Mouse (Mus musculus): ENCODE results near the gene Cry2. TPM values are rescaled to one million over a fixed set of nuclear protein-coding genes. Genes with fewer than 3 reads are reported as not detected.
A peak's percentile ranks its signal among the peaks of the same experiment; 100 is the strongest.

Cry2 gene
- polyA plus RNA-seq, 1 experiment from 2014 or later, result 14.5 TPM

DNA sequence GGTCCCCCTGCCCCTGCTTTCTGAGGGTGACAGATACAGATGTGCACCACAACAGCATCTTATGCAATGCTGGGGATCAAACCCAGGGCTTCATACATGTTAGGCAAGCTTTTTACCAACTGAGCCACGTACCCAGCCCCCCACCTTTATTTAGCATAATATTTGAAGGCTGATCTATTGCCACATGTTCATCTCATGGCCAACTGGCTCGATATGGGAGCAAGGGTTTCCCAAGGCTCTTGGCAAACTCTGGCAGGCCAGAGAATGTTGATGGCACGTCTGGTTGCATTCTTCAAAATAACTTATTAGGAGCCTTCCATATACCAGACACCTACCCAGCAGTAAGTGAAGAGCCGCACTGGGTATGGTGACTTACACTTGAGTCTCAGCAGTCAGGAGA is 9.5 kb upstream of the Cry2 start:
- no peaks in the 10 kb centered on the region for H3K27me3 ChIP-seq (replicated peaks)
- ATAC-seq, result no peak
- no peak overlapping the region for H3K27ac ChIP-seq
- WGBS, result 73% methylated on average over 4 of the region's 4 CpGs
- H3K36me3 ChIP-seq, result no peaks in the 10 kb centered on the region
- no peak overlapping the region for H3K4me2 ChIP-seq (replicated peaks)
- no peak overlapping the region for H3K9ac ChIP-seq
- H3K4me1 ChIP-seq (replicated peaks), result 0 out of 2 replicates have a peak, but pooled peaks cover 4% of the 10 kb centered on the region
- H3K4me3 ChIP-seq (replicated peaks), result no peak overlapping the region
- no peaks in the 10 kb centered on the region for H3K9me3 ChIP-seq

DNA sequence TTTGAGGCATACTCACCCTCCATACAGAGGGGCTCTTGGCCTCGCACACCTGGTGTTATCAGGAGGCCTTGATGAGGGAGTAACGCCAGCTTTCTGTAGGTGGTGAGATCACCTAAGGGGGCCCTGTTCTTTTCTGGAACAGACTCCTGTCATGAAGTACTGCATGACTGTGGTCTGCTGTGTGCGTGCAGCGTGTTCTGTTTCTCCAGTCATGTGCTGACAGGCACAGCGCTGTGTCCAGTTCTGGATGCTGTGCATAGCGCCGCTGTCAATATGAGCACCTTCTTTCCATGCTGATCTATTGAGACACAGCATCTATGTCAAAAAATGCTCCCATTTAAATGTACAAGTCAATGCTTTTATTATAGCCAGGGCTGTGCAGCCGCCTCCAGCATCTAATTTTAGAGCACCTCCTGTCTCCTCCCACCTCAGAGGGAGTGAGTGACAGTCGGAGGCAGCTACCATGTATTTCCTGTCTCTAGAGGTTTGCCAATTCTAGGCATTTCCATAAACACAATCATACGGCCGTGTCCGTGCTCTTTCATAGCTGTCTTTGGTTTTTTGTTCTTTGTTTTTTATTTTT is 8.7 kb upstream of the Cry2 start:
- Histone ChIP-seq H3K4me2 (replicated peaks) (no peak overlapping the region), H3K4me1 (replicated peaks) (0 out of 2 replicates have a peak, but pooled peaks cover 4% of the 10 kb centered on the region), H3K27ac (no peak overlapping the region), H3K27me3 (replicated peaks) (no peaks in the 10 kb centered on the region), H3K9ac (no peak overlapping the region), H3K36me3 (no peaks in the 10 kb centered on the region), H3K9me3 (no peaks in the 10 kb centered on the region), H3K4me3 (replicated peaks) (no peak overlapping the region)
- ATAC-seq, result no peak
- 73% methylated on average over 12 of the region's 12 CpGs for WGBS

DNA sequence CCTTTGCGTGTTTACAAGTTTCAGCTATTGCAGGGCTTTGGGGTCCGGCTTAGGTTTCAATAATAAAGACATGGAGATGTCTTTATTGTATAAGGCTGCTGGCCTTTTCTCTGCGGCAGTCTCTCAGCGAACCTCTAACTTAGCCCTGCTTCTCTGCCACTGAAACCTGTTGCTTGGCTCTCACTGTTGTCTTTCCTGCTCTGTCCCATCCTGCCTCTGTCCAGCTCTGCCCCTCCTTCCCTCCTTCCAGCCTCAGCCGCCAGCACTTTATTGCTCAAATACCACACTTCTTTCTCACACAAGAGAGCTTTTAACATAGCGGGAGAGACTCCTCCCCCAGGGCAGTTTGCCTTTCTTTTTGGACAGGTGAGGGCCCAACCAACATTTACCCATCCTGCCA is 6.6 kb upstream of the Cry2 start:
- peak; percentile 45 for ATAC-seq
- WGBS, result 47% methylated on average over 6 of the region's 6 CpGs
- H3K9me3 ChIP-seq, result no peaks in the 10 kb centered on the region
- no peaks in the 10 kb centered on the region for H3K36me3 ChIP-seq
- H3K4me2 ChIP-seq (replicated peaks), result no peak overlapping the region
- no peak overlapping the region for H3K4me3 ChIP-seq (replicated peaks)
- H3K4me1 ChIP-seq (replicated peaks), result 0 out of 2 replicates have a peak, but pooled peaks cover 4% of the 10 kb centered on the region
- H3K27ac ChIP-seq, result no peak overlapping the region
- H3K27me3 ChIP-seq (replicated peaks), result no peaks in the 10 kb centered on the region
- H3K9ac ChIP-seq, result no peak overlapping the region

DNA sequence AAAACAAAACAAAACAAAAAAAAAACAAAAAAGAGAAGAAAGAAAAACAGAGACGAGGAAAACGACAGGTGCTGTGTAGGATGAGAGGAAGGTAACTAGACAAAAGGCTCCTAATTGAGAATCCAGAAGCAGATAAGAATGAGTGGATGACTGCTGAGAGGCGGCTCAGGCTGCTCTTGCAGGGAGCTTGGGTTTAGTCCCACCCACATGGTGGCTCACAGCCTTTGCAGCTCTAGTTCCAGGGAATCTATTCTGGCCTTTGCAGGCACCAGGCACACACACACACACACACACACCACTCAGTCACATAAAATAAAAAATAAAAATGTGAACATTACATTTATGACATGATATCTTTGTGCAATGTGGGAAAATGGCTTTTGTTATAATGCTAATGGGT is 4.7 kb upstream of the Cry2 start:
- no peaks in the 10 kb centered on the region for H3K9me3 ChIP-seq
- WGBS, result 64% methylated on average over 3 of the region's 3 CpGs

DNA sequence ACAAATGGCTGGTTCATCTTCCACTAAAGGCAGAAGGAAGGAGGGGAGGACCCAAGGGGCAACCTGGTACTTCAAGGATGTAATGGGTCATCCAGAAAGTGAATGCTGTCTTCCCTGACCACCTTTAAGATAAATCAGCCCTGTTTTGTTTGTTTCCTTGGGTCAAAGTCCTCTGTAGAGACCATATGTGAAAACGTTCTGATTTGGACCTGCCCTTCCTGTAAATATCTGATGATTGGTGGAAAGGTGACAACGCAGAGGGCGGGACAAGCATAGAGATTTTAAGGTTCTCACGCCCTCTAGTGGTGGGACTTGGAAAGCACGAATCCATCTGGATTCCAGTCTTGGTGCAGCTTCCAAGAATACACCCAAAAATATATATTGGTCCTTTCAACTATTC is 4.0 kb upstream of the Cry2 start:
- Histone ChIP-seq H3K27me3 (replicated peaks) (no peaks in the 10 kb centered on the region), H3K9me3 (no peaks in the 10 kb centered on the region), H3K9ac (no peak overlapping the region), H3K4me2 (replicated peaks) (no peak overlapping the region; the same call in 1 of the 2 replicates), H3K4me3 (replicated peaks) (no peak overlapping the region), H3K27ac (no peak overlapping the region), H3K4me1 (replicated peaks) (peaks cover 7% of the 10 kb centered on the region; the same call in 1 of the 2 replicates), H3K36me3 (no peaks in the 10 kb centered on the region)
- 1% methylated on average over 5 of the region's 5 CpGs for WGBS
- no peak for ATAC-seq

More for the DNA sequence above, 4.7 kb upstream of the Cry2 start:
- Histone ChIP-seq H3K27ac (no peak overlapping the region), H3K4me3 (replicated peaks) (no peak overlapping the region), H3K4me2 (replicated peaks) (no peak overlapping the region), H3K4me1 (replicated peaks) (0 out of 2 replicates have a peak, but pooled peaks cover 4% of the 10 kb centered on the region), H3K9ac (no peak overlapping the region), H3K36me3 (no peaks in the 10 kb centered on the region), H3K27me3 (replicated peaks) (no peaks in the 10 kb centered on the region)
- no peak for ATAC-seq

DNA sequence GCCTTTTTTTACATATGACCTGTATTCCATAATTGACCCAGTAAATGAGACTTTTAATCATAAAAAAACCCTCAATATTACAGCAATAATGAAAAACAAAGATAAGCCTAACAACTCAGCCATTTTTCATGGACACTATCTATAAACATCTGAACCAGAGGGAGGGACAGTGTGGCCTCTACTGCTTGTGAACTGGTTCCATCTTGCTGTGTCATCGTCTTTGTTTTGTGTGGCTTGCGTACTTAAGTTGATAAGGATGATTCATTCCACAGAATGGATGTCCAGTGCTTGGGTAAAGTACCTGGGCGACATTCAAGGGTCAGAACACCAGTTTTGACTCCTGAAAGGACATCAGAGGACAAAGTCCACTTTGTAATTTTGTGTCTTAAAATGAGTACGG is 3.5 kb upstream of the Cry2 start:
- 60% methylated on average over 4 of the region's 4 CpGs for WGBS
- Histone ChIP-seq H3K4me3 (replicated peaks) (no peak overlapping the region), H3K4me2 (replicated peaks) (no peak overlapping the region; the same call in 1 of the 2 replicates), H3K27ac (no peak overlapping the region), H3K27me3 (replicated peaks) (no peaks in the 10 kb centered on the region), H3K36me3 (no peaks in the 10 kb centered on the region), H3K9ac (no peak overlapping the region), H3K9me3 (no peaks in the 10 kb centered on the region), H3K4me1 (replicated peaks) (peaks cover 8% of the 10 kb centered on the region)
- no peak for ATAC-seq

DNA sequence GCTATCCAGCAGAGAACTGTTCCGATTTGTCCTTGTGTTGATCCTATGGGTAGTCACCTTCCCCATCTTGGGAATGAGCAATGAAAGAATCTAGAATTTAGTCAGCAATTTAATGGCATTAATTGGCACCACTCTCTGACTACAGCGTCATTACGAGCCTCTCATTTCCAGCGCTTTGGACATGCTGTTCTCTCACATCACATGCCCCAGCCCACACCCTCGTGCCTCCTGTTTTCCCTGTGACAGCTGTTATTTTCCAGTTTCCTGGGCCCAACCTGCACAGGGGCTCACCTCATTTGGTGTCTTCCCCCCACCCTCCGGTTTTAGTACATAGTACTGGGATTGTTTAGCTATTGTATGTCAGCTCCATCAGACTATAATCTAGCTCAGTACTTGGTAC is 1.2 kb upstream of the Cry2 start:
- 48% methylated on average over 6 of the region's 6 CpGs for WGBS
- Histone ChIP-seq H3K27ac (no peak overlapping the region), H3K9ac (no peak overlapping the region), H3K4me2 (replicated peaks) (peak overlapping the region; percentile 83; the same call in 1 of the 2 replicates), H3K9me3 (no peaks in the 10 kb centered on the region), H3K4me1 (replicated peaks) (peaks cover 24% of the 10 kb centered on the region), H3K36me3 (no peaks in the 10 kb centered on the region), H3K27me3 (replicated peaks) (no peaks in the 10 kb centered on the region), H3K4me3 (replicated peaks) (no peak overlapping the region)
- no peak for ATAC-seq

DNA sequence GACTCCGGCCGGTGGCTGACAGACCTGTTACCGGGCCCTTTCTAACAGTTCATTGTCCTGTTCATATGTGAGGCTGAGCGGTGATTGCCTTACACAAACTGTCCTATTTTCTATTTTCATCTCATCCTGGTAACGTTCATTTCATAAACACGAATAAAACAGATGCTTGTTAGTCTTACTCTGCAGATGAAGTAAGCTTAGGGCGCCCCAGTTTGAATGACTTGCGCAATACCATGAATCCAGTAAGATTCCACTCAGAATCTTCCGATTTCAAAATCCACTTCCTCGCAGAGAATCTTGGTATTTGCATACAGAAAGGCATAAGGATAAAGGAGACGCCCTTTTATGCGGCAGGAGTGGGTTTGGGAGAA is 517 bp upstream of the Cry2 start:
- no peaks in the 10 kb centered on the region for H3K9me3 ChIP-seq
- peak overlapping the region; percentile 83 for H3K4me2 ChIP-seq (replicated peaks)
- H3K9ac ChIP-seq, result peak overlapping the region; percentile 35; the same call in 1 of the 2 replicates
- H3K36me3 ChIP-seq, result no peaks in the 10 kb centered on the region
- peak overlapping the region; percentile 84 for H3K4me3 ChIP-seq (replicated peaks)
- no peak overlapping the region for H3K27ac ChIP-seq
- H3K27me3 ChIP-seq (replicated peaks), result no peaks in the 10 kb centered on the region
- H3K4me1 ChIP-seq (replicated peaks), result peaks cover 24% of the 10 kb centered on the region
- WGBS, result 6% methylated on average over 12 of the region's 12 CpGs
- ATAC-seq, result no peak

DNA sequence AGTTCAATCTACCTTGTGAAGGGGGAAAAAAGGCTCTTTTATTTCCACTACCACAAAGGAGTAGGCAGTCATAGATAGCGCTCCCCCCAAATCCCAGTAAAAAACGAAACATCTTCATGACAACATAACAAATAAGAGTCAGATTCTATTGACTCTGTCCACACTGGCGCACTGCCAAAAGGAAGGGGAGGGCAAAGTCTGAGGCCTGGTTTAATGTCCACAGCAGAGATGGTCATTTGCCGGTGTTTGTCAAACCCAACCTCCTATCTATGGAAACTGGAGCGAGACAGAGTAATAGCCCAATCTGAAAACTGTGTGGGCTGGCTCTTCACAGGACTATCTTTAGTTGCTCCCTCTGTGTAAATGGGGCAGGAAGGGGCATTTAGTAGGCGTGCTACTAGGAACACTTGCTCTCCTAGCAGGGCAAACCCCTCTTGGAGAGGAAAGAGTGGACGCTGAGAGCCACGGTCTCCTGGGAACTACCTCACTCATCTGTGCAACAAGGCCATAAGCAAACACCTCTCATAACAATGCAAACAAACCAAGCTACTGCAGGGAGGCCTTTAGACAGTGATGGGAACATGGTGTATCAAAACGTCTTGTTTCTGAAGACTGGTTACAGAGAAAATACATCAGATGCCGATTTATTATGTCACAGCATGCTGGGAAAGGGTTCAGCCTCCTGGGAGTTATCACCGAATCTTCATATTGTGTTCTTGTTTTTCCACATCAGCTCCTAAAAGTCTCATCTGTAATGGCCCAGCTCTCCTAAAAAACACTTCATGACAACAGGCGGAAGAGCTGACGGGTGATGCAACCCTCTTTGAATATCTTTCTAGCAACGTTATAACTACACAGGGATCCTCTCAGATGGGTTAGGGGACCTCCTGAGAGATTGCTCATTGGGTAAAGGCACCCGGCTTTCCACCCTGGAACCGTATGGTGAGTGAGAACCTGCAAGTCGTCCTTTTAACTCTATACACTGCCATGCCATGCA is 1.2 kb downstream of the Cry2 start:
- peak overlapping the region; percentile 84 for H3K4me3 ChIP-seq (replicated peaks)
- no peaks in the 10 kb centered on the region for H3K27me3 ChIP-seq (replicated peaks)
- H3K4me1 ChIP-seq (replicated peaks), result peaks cover 34% of the 10 kb centered on the region
- H3K9ac ChIP-seq, result peak overlapping the region; percentile 88
- WGBS, result 39% methylated on average over 17 of the region's 17 CpGs
- ATAC-seq, result no peak
- no peaks in the 10 kb centered on the region for H3K9me3 ChIP-seq
- H3K27ac ChIP-seq, result no peak overlapping the region
- H3K36me3 ChIP-seq, result no peaks in the 10 kb centered on the region
- peak overlapping the region; percentile 83 for H3K4me2 ChIP-seq (replicated peaks)

DNA sequence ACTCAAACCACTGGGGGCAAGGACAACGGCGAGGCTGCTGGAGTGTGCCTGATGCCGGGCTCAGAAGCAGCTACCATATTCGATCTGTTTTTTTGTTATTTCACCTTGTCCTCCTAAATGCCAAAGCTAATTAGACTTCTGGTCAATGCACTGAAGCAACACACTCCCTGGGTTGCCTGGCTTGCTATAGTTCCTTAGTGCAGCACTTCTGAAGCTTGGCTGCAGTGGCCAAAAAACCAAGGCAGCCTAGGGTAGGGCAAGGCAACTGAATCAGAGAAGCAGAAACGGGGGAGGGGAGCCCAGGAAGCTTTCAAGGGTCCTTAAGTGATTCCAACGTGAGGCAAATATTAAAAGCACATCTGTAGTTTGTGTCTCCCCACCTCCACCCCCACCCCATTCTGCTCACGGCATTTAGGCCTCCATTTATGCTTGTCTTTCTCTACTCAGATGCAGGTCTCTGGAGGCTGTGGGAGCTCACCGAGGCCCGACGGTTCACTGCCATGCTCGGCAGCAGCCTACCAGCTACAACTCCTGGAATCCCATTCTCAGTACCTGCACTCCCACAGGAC is 2.1 kb downstream of the Cry2 start:
- Histone ChIP-seq H3K9ac (no peak overlapping the region), H3K27me3 (replicated peaks) (no peaks in the 10 kb centered on the region), H3K27ac (no peak overlapping the region), H3K4me2 (replicated peaks) (peak overlapping the region; percentile 83), H3K4me3 (replicated peaks) (peak overlapping the region; percentile 84), H3K9me3 (no peaks in the 10 kb centered on the region), H3K36me3 (no peaks in the 10 kb centered on the region), H3K4me1 (replicated peaks) (peaks cover 36% of the 10 kb centered on the region)
- WGBS, result 35% methylated on average over 11 of the region's 11 CpGs
- no peak for ATAC-seq

DNA sequence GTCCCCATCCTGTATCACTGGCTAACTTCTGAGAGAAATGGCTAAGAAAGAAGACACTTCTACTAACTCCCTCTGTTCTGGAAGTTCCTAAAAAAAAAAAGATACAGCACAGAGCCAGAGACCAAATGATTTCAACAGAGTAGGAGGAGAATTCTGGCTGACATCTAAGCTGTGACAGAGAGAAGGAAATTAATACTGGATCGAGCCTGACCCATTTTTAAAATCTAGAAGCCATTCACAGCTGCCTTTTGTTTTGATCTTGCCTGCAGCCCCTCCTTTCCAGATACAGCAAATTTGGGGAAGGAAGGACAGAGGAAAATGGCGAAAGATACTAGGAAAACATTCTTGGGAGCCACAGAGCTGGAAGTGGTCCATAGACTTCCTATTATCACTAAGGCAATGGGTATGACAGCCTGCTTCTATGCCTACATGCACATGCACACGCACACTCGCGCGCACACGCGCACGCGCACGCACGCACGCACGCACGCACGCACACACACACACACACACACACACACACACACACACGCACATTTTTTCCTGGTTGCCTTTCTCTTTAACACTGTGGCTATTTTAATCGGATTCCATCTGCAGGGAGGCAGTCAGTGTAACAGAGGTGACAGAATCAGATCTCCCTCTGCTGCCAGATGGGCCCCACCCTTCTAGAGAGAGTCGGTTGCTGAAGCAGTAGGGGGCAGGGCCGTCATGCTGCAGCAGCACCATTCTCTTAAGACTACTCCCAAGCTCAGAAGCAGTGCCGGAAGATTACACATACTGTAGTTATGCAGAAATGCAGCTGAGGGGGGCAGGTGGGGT is 2.9 kb downstream of the Cry2 start:
- Histone ChIP-seq H3K36me3 (no peaks in the 10 kb centered on the region), H3K27ac (no peak overlapping the region), H3K4me2 (replicated peaks) (peak overlapping the region; percentile 83), H3K4me1 (replicated peaks) (peaks cover 44% of the 10 kb centered on the region), H3K9ac (no peak overlapping the region), H3K4me3 (replicated peaks) (peak overlapping the region; percentile 84), H3K27me3 (replicated peaks) (no peaks in the 10 kb centered on the region), H3K9me3 (no peaks in the 10 kb centered on the region)
- peak; percentile 16; the same call in 1 of the 2 replicates for ATAC-seq
- WGBS, result 61% methylated on average over 21 of the region's 21 CpGs

DNA sequence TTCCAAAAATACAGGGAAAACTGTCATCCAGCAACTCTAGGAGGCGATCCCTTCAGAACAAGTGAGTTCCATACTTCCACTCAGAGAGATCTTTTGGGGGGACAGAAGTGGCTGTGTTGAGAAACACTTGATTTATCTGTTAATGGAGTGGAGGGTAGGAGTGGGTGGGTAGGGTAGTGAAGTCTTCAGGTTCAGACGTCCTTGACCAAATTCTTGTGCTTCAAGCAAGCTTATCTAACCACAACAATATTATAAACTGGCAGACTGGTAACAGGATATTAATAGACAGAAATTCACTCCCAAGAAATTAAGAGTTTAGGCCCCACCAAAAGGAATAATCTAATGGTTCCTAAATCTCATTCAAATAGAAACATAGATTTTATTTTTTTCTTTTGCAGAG is 3.8 kb downstream of the Cry2 start:
- Histone ChIP-seq H3K4me1 (replicated peaks) (peaks cover 50% of the 10 kb centered on the region), H3K36me3 (no peaks in the 10 kb centered on the region), H3K9ac (no peak overlapping the region), H3K27me3 (replicated peaks) (no peaks in the 10 kb centered on the region), H3K4me2 (replicated peaks) (no peak overlapping the region), H3K27ac (no peak overlapping the region), H3K4me3 (replicated peaks) (no peak overlapping the region), H3K9me3 (no peaks in the 10 kb centered on the region)
- 67% methylated on average over 2 of the region's 2 CpGs for WGBS
- no peak for ATAC-seq
